Comparison of ENCODE assay signal across 9 mouse cellular contexts in the genomic region with DNA sequence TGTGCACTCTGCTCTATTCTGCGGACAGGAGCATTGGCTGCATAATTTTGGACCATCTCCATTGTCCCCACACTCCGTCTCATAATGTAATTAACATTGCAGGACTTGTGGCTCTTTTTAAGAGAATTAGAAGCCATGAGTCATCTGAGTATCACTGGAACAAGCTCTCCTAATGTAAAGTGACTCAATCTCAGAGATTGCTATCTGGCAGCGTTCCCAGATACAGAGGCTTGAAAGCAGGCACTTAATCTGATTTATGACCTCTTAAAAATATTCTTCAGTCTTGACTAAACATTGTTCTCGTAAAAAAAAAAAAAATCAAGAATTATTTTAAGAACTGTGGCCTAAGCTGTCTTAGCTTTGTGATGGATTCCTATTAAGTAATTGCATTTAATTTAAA.
DNase-seq lines count a peak whose midpoint lies in the region; ATAC-seq and TF ChIP-seq lines count a peak whose summit lies in the region.
"Had no signal": no experiment of that assay in that cellular context is flagged by ENCODE, and none has a peak within 500 bp of the region (broad histone marks: within the 10 kb centered on the region; RNA-seq: fewer than 3 reads in every experiment).

No protein-coding gene starts in this region.

- POLR2A ChIA-PET in Patski (lab: Charles Lee): no interaction called here

- H3ac ChIP-seq in myocyte (ENCODE audit: control insufficient read depth, insufficient read length): no peak overlapping the region

- no peaks in the 10 kb centered on the region for H3K79me2 ChIP-seq in myocyte (ENCODE audit: control insufficient read depth, insufficient read depth)

- peak; percentile 3 for DNase-seq in kidney, adult 9 months
- DNase-seq in kidney, adult 11 months: no peak
- peak; percentile 99 for DNase-seq in Patski (ENCODE audit: low read depth, low spot score)
- DNase-seq in spleen, postnatal 36 days (ENCODE audit: low spot score in 2 of 2): no peak

- 31% methylated on average over 4 of the region's 4 CpGs for WGBS in intestine, embryonic 16.5 days

- H3K4me2 ChIP-seq in intestine, embryonic 16.5 days (ENCODE audit: low read depth, low read length): no peak overlapping the region
- peak overlapping the region; percentile 73 for H3K4me2 ChIP-seq in myocyte (ENCODE audit: low read depth)

- no peaks in the 10 kb centered on the region for H3K36me3 ChIP-seq in intestine, embryonic 16.5 days (ENCODE audit: control insufficient read depth, insufficient read depth, low read length)
- H3K36me3 ChIP-seq in myocyte (ENCODE audit: control insufficient read depth, insufficient read depth): no peaks in the 10 kb centered on the region

- no peak overlapping the region for H3K27ac ChIP-seq in intestine, embryonic 16.5 days (ENCODE audit: low read length)

- CTCF ChIA-PET in Patski (lab: Charles Lee): interaction anchor here (1.0 to 3.1 kb wide), 2 partner anchors 13 to 93 kb away, joined by 5 to 9 read pairs; no protein-coding TSS in a partner anchor

- no peak overlapping the region for H3K9ac ChIP-seq in intestine, embryonic 16.5 days (ENCODE audit: low read depth, low read length)

- no peaks in the 10 kb centered on the region for H3K9me3 ChIP-seq in intestine, embryonic 16.5 days (ENCODE audit: control insufficient read depth, low read length)

- ATAC-seq in Patski: peak; percentile 83
- ATAC-seq in intestine, embryonic 16.5 days: peak; percentile 55; the same call in 1 of the 2 replicates
- ATAC-seq in CD4-positive, CD25-positive, alpha-beta regulatory T cell, adult 4 months: no peak
- no peak for ATAC-seq in erythroid progenitor cell, adult 5-6 weeks (replicated peaks; ENCODE audit: low FRiP score, poor library complexity, severe bottlenecking)
- ATAC-seq: inflammation-experienced regulatory T-cells, adult 6 months had no signal

- H3K4me3 ChIP-seq in intestine, embryonic 16.5 days (ENCODE audit: low read length): no peak overlapping the region
- no peak overlapping the region for H3K4me3 ChIP-seq in myocyte

- no peak for TF ChIP-seq POLR2A in myocyte (IDR thresholded peaks at IDR 0.05; ENCODE audit: insufficient read length, low read depth)

- H3K27me3 ChIP-seq in Patski: no peaks in the 10 kb centered on the region
- no peaks in the 10 kb centered on the region for H3K27me3 ChIP-seq in intestine, embryonic 16.5 days (replicated peaks; ENCODE audit: control insufficient read depth, insufficient read depth, low read length)
- H3K27me3 ChIP-seq in myocyte (ENCODE audit: control insufficient read depth, insufficient read depth, insufficient read length): no peaks in the 10 kb centered on the region

- TF ChIP-seq CTCF in Patski (IDR thresholded peaks at IDR 0.05): no peak

- H3K4me1 ChIP-seq in intestine, embryonic 16.5 days (ENCODE audit: control insufficient read depth, insufficient read depth, low read length): no peaks in the 10 kb centered on the region

- in situ Hi-C loops in Patski (cut with MboI; ENCODE audit: low pct_unique_long_range_greater_than_20kb): loop anchor here (25.0 kb wide), 1 partner anchor 471 kb away; the partner anchor contains the start of gene Sgo1

TF ChIP-seq in myocyte, 11 proteins besides CTCF, POLR2A, EP300 and RAD21:
- 0 out of 2 replicates have a peak, but pooled peaks have one; percentile 38 for TF ChIP-seq CEBPB (IDR thresholded peaks at IDR 0.05; ENCODE audit: insufficient read depth, poor library complexity, severe bottlenecking)
- no peak for TF ChIP-seq TCF3 (IDR thresholded peaks at IDR 0.05; ENCODE audit: insufficient read length, low read depth)
- TF ChIP-seq E2F4 (IDR thresholded peaks at IDR 0.05; ENCODE audit: insufficient read depth): no peak
TF ChIP-seq in myocyte: peak in this region for 1.

Comparison
In these comparisons a context has a peak if more than half of its experiments do, and no peak if none do; other contexts are left out.
1. DNase-seq: peak in kidney, adult 9 months (single experiment) and Patski (single experiment); none in kidney, adult 11 months (single experiment) and spleen, postnatal 36 days (0 of 2).
2. ATAC-seq: peak in Patski (single experiment) and intestine, embryonic 16.5 days (single experiment); none in CD4-positive, CD25-positive, alpha-beta regulatory T cell, adult 4 months (single experiment) and erythroid progenitor cell, adult 5-6 weeks (single experiment).